Mouse (Mus musculus) ES-Bruce4 (cell line): ENCODE measurements at regions not wholly inside any gene's neighbourhood (a gene's known extent, or its start where the extent isn't known, plus 50 kb on each side); places are given as distances from the start of the nearest gene placed in this dataset.

Experiments used
- CTCF ChIP-seq: IDR thresholded peaks from one replicate; pipeline ENCODE4 v1.8.1; 2011; ENCODE audit warnings: low read depth, low read length
- EP300 ChIP-seq: IDR thresholded peaks from 2 replicates; pipeline ENCODE4 v1.6.1; 2011; ENCODE audit warnings: low read depth, low read length; ENCODE audit not compliant: insufficient read depth
- POLR2A ChIP-seq: IDR thresholded peaks from one replicate; pipeline ENCODE4 v1.8.1; 2011; ENCODE audit warnings: low read length; ENCODE audit not compliant: insufficient read depth

GRCm38 (mm10) chr1:91612912-91613311 lies 72.6 kb downstream of the Asb1 start:
- no peak for TF ChIP-seq CTCF
- no peak for TF ChIP-seq POLR2A
- TF ChIP-seq EP300 = no peak
